Mouse (Mus musculus) MEL (cell line): ENCODE results near the gene Kctd17. TPM values are rescaled to one million over a fixed set of nuclear protein-coding genes. Genes with fewer than 3 reads are reported as not detected.

Source experiments
- DNase-seq: peaks from one replicate; pipeline ENCODE4 v3.0.0; 2011; ENCODE audit warnings: low read depth, low spot score
- H3K27ac ChIP-seq: 2 replicates; pipeline ENCODE4 v1.5.1; 2012; ENCODE audit warnings: low read depth, mild to moderate bottlenecking, control low read depth, low read length, moderate library complexity; ENCODE audit not compliant: control insufficient read depth
- H3K27me3 ChIP-seq, 2 experiments: fragments of 150-350 bp in 1 of 2; sonication (generic) in 1 of 2; 2 replicates each; pipeline ENCODE4 v1.6.1; 2012; ENCODE audit warnings: low read length in 2 of 2, mild to moderate bottlenecking in 2 of 2, improper control_type of control experiment in 1 of 2, moderate library complexity in 1 of 2; ENCODE audit not compliant: insufficient read depth in 2 of 2, control insufficient read depth in 1 of 2
- H3K36me3 ChIP-seq, 2 experiments: 2 replicates each; pipeline ENCODE4 v1.6.1; 2012 to 2014; ENCODE audit warnings: low read length in 2 of 2, improper control_type of control experiment in 1 of 2, inconsistent platforms in 1 of 2, mild to moderate bottlenecking in 1 of 2; ENCODE audit not compliant: insufficient read depth in 2 of 2, control insufficient read depth in 1 of 2
- H3K4me1 ChIP-seq, 2 experiments: fragments of 150-350 bp in 1 of 2; sonication (generic) in 1 of 2; 2 replicates each; pipeline ENCODE4 v1.6.1; 2012; ENCODE audit warnings: low read length in 2 of 2, improper control_type of control experiment in 1 of 2, mild to moderate bottlenecking in 1 of 2; ENCODE audit not compliant: insufficient read depth in 2 of 2, control insufficient read depth in 1 of 2
- H3K4me3 ChIP-seq, 2 experiments: fragments of 150-350 bp in 1 of 2; sonication (generic) in 1 of 2; 2 replicates each; pipeline ENCODE4 v1.5.1; 2012; ENCODE audit warnings: low read depth in 2 of 2, low read length in 2 of 2, mild to moderate bottlenecking in 2 of 2, moderate library complexity in 2 of 2, control low read depth in 1 of 2, improper control_type of control experiment in 1 of 2; ENCODE audit not compliant: control insufficient read depth in 1 of 2, insufficient read depth in 1 of 2
- H3K79me2 ChIP-seq: 2 replicates; pipeline ENCODE4 v1.6.1; 2012; ENCODE audit warnings: mild to moderate bottlenecking, low read length, moderate library complexity; ENCODE audit not compliant: control insufficient read depth, poor library complexity, insufficient read depth
- H3K9ac ChIP-seq: 2 replicates; pipeline ENCODE4 v1.6.1; 2012; ENCODE audit warnings: low read depth, mild to moderate bottlenecking, control low read depth, low read length, moderate library complexity; ENCODE audit not compliant: control insufficient read depth, poor library complexity, severe bottlenecking
- H3K9me3 ChIP-seq: fragments of 150-350 bp; sonication (generic); replicated peaks from 2 replicates; pipeline ENCODE4 v1.6.1; 2012; ENCODE audit warnings: mild to moderate bottlenecking, low read length, improper control_type of control experiment, moderate library complexity; ENCODE audit not compliant: insufficient read depth
- BHLHE40 ChIP-seq: IDR thresholded peaks from 2 replicates; pipeline ENCODE4 v1.6.1; 2012; ENCODE audit warnings: low read depth, mild to moderate bottlenecking, inconsistent platforms, low read length, improper control_type of control experiment, borderline replicate concordance
- CTCF ChIP-seq, 3 experiments: IDR thresholded peaks in 2 of 3; conservative IDR thresholded peaks in 1 of 3; 2 replicates each; pipeline ENCODE4 v1.5.1; 2011 to 2012; ENCODE audit warnings: low read length in 3 of 3, low read depth in 2 of 3, mild to moderate bottlenecking in 2 of 3, improper control_type of control experiment in 1 of 3, inconsistent platforms in 1 of 3, mixed read lengths in 1 of 3, moderate library complexity in 1 of 3; ENCODE audit not compliant: control insufficient read depth in 1 of 3, insufficient read depth in 1 of 3, poor library complexity in 1 of 3, severe bottlenecking in 1 of 3
- E2F4 ChIP-seq: IDR thresholded peaks from 2 replicates; pipeline ENCODE4 v1.6.1; 2011; ENCODE audit warnings: low read depth, low read length, improper control_type of control experiment, borderline replicate concordance
- ELF1 ChIP-seq: IDR thresholded peaks from 2 replicates; pipeline ENCODE4 v1.6.1; 2014; ENCODE audit warnings: low read depth, mild to moderate bottlenecking, inconsistent platforms, low read length, improper control_type of control experiment, moderate library complexity
- EP300 ChIP-seq, 2 experiments: IDR thresholded peaks; 2 replicates each; pipeline ENCODE4 v1.6.1; 2011; ENCODE audit warnings: improper control_type of control experiment in 2 of 2, low read length in 2 of 2, low read depth in 1 of 2, mild to moderate bottlenecking in 1 of 2
- ETS1 ChIP-seq: IDR thresholded peaks from 2 replicates; pipeline ENCODE4 v1.6.1; 2012; ENCODE audit warnings: low read depth, mild to moderate bottlenecking, inconsistent platforms, low read length, improper control_type of control experiment, moderate library complexity
- GABPA ChIP-seq: IDR thresholded peaks from 2 replicates; pipeline ENCODE4 v1.6.1; 2012; ENCODE audit warnings: low read depth, mild to moderate bottlenecking, inconsistent platforms, low read length, improper control_type of control experiment, moderate library complexity
- KAT2A ChIP-seq: conservative IDR thresholded peaks from 2 replicates; pipeline ENCODE4 v1.6.1; 2012; ENCODE audit warnings: low read depth, low read length, improper control_type of control experiment, inconsistent platforms
- MAFK ChIP-seq: IDR thresholded peaks from 2 replicates; pipeline ENCODE4 v1.6.1; 2011; ENCODE audit warnings: low read depth, mild to moderate bottlenecking, low read length, improper control_type of control experiment, borderline replicate concordance
- MEF2A ChIP-seq: IDR thresholded peaks from 2 replicates; pipeline ENCODE4 v1.6.1; 2014; ENCODE audit warnings: low read depth, mild to moderate bottlenecking, inconsistent platforms, low read length, improper control_type of control experiment; ENCODE audit not compliant: poor library complexity, insufficient replicate concordance, severe bottlenecking; ENCODE audit errors: extremely low read depth
- MXI1 ChIP-seq: IDR thresholded peaks from 2 replicates; pipeline ENCODE4 v1.6.1; 2011; ENCODE audit warnings: mild to moderate bottlenecking, low read depth, low read length, improper control_type of control experiment
- MYB ChIP-seq: IDR thresholded peaks from 2 replicates; pipeline ENCODE4 v1.6.1; 2011; ENCODE audit warnings: mild to moderate bottlenecking, low read depth, low read length, improper control_type of control experiment
- MYC ChIP-seq: IDR thresholded peaks from 2 replicates; pipeline ENCODE4 v1.6.1; 2011; ENCODE audit warnings: low read depth, mild to moderate bottlenecking, low read length, improper control_type of control experiment, moderate library complexity
- NELFE ChIP-seq: IDR thresholded peaks from 2 replicates; pipeline ENCODE4 v1.6.1; 2011; ENCODE audit warnings: low read depth, low read length, improper control_type of control experiment
- NRF1 ChIP-seq: IDR thresholded peaks from 2 replicates; pipeline ENCODE4 v1.6.1; 2014; ENCODE audit warnings: low read depth, mild to moderate bottlenecking, inconsistent platforms, low read length, improper control_type of control experiment, moderate library complexity; ENCODE audit not compliant: poor library complexity, insufficient read depth, severe bottlenecking
- POLR2A ChIP-seq, 2 experiments: IDR thresholded peaks; 2 replicates each; pipeline ENCODE4 v1.6.1; 2011 to 2012; ENCODE audit warnings: low read length in 2 of 2, mild to moderate bottlenecking in 2 of 2, control low read depth in 1 of 2, improper control_type of control experiment in 1 of 2, low read depth in 1 of 2, moderate library complexity in 1 of 2; ENCODE audit not compliant: control insufficient read depth in 1 of 2, insufficient read depth in 1 of 2, poor library complexity in 1 of 2
- RAD21 ChIP-seq: IDR thresholded peaks from 2 replicates; pipeline ENCODE4 v1.6.1; 2011; ENCODE audit warnings: mild to moderate bottlenecking, low read depth, low read length, improper control_type of control experiment
- TAL1 ChIP-seq: IDR thresholded peaks from 2 replicates; pipeline ENCODE4 v1.6.1; 2012; ENCODE audit warnings: mild to moderate bottlenecking, inconsistent platforms, low read length, moderate library complexity, mixed read lengths
- UBTF ChIP-seq: IDR thresholded peaks from 2 replicates; pipeline ENCODE4 v1.6.1; 2012; ENCODE audit warnings: low read depth, mild to moderate bottlenecking, inconsistent platforms, low read length, improper control_type of control experiment, moderate library complexity, borderline replicate concordance; ENCODE audit not compliant: insufficient read depth
- USF2 ChIP-seq, 2 experiments: IDR thresholded peaks; 2 replicates each; pipeline ENCODE4 v1.6.1; 2011 to 2012; ENCODE audit warnings: improper control_type of control experiment in 2 of 2, low read length in 2 of 2, borderline replicate concordance in 1 of 2, inconsistent platforms in 1 of 2, low read depth in 1 of 2, mild to moderate bottlenecking in 1 of 2; ENCODE audit not compliant: insufficient read depth in 1 of 2
- ZC3H11A ChIP-seq: IDR thresholded peaks from 2 replicates; pipeline ENCODE4 v1.6.1; 2012; ENCODE audit warnings: low read depth, mild to moderate bottlenecking, inconsistent platforms, low read length, improper control_type of control experiment
- ZNF384 ChIP-seq: IDR thresholded peaks from 2 replicates; pipeline ENCODE4 v1.6.1; 2012; ENCODE audit warnings: low read depth, mild to moderate bottlenecking, inconsistent platforms, low read length, improper control_type of control experiment
- polyA plus RNA-seq, 2 experiments: library from polyadenylated mRNA; stranded (reverse) in 1 of 2; unstranded in 1 of 2; fragments of >175 nt in 1 of 2; fragments of >200 nt in 1 of 2; gene quantifications; 2 replicates each; pipeline versions ENCODE4 v1.2.1 to v1.2.4; 2012; ENCODE audit warnings: low replicate concordance in 2 of 2, low read depth in 1 of 2; ENCODE audit not compliant: insufficient read length in 2 of 2, insufficient read depth in 1 of 2, missing spikeins in 1 of 2
- total RNA-seq: library from RNA; depleted of rRNA; stranded (reverse); fragments of 300-350 nt; gene quantifications from 2 replicates; pipeline ENCODE4 v1.2.3, GENCODE M21; 2012; rRNA removed

Gene Kctd17
- total RNA-seq (not detected in 2 replicates), polyA plus RNA-seq (not detected)

GRCm38 (mm10) chr15:78428391-78429138 lies at the start of gene Kctd17:
TSS of gene Kctd17 (plus strand) at chr15:78428564.
- DNase-seq = no peak
- Histone ChIP-seq H3K4me1 (no peaks in the 10 kb centered on the region), H3K27me3 (no peaks in the 10 kb centered on the region), H3K9me3 (no peaks in the 10 kb centered on the region), H3K79me2 (no peaks in the 10 kb centered on the region), H3K36me3 (no peaks in the 10 kb centered on the region), H3K9ac (no peak within 1 kb of the TSS), H3K27ac (no peak within 1 kb of the TSS), H3K4me3 (no peak within 1 kb of the TSS)
- TF ChIP-seq MYB = no peak
- no peak for TF ChIP-seq NRF1
- no peak for TF ChIP-seq RAD21
- TF ChIP-seq ETS1 = no peak
- no peak for TF ChIP-seq TAL1
- no peak for TF ChIP-seq EP300 (IDR thresholded peaks at IDR 0.05; ENCODE audit: low read depth in 1 of 2, low read length in 2 of 2)
- TF ChIP-seq UBTF = no peak
- TF ChIP-seq NELFE = no peak

- Histone ChIP-seq H3K9me3 (no peaks in the 10 kb centered on the region), H3K27ac (no peak overlapping the region), H3K9ac (no peak overlapping the region), H3K36me3 (peaks cover 0 to 6% of the 10 kb centered on the region in 2 experiments; a peak in 2 of 4 replicates), H3K4me3 (no peak overlapping the region), H3K4me1 (peaks cover 0 to 30% of the 10 kb centered on the region in 2 experiments; a peak in 3 of 4 replicates), H3K79me2 (no peaks in the 10 kb centered on the region; the same call in 1 of the 2 replicates)
- DNase-seq = no peak
- TF ChIP-seq E2F4 (no peak), MXI1 (no peak), ELF1 (no peak), MAFK (no peak)
- TF ChIP-seq, all 39 proteins: peak for 0
- no peaks in the 10 kb centered on the region for H3K27me3 ChIP-seq
These were observed 48.2 kb upstream of the Kctd17 start for GRCm38 (mm10) chr15:78380208-78380607.

DNA sequence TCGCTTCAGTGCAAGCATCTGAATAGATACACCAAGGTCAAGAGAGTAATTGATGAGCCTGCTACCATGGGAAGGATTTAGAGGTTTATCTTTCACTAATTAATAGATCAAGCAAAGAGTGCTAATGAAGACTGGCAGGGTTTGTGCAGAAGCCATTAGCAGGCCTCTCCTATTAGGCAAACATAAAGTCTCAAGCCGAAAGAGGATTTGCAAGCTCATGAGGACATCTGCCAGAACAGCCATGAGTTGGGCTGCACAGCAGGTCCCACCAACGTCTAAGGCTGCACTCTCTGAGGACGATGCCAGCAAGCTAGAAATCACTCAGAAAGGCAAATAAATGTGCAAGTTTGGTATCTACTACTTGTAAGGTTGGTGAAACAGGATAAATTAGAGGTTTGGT lies 47.6 kb upstream of the Kctd17 start:
- Histone ChIP-seq H3K79me2 (no peaks in the 10 kb centered on the region; the same call in 1 of the 2 replicates), H3K27me3 (no peaks in the 10 kb centered on the region), H3K9ac (no peak overlapping the region), H3K4me3 (no peak overlapping the region), H3K9me3 (no peaks in the 10 kb centered on the region), H3K4me1 (peaks cover 0 to 30% of the 10 kb centered on the region in 2 experiments; a peak in 3 of 4 replicates), H3K36me3 (peaks cover 0 to 6% of the 10 kb centered on the region in 2 experiments; a peak in 2 of 4 replicates), H3K27ac (no peak overlapping the region)
- no peak for DNase-seq
- TF ChIP-seq UBTF = no peak
- no peak for TF ChIP-seq POLR2A (IDR thresholded peaks at IDR 0.05; ENCODE audit: control insufficient read depth in 1 of 2, insufficient read depth in 1 of 2, low read depth in 1 of 2, low read length in 2 of 2, poor library complexity in 1 of 2)
- TF ChIP-seq KAT2A = no peak
- TF ChIP-seq BHLHE40 = no peak
- TF ChIP-seq ZC3H11A = no peak
- no peak for TF ChIP-seq MEF2A
- no peak for TF ChIP-seq MYC
- TF ChIP-seq CTCF (IDR thresholded peaks at IDR 0.05 in 2 of 3, conservative IDR thresholded peaks at IDR 0.05 in 1 of 3; ENCODE audit: control insufficient read depth in 1 of 3, insufficient read depth in 1 of 3, low read depth in 2 of 3, low read length in 3 of 3, poor library complexity in 1 of 3, severe bottlenecking in 1 of 3) = no peak
- TF ChIP-seq USF2 (IDR thresholded peaks at IDR 0.05; ENCODE audit: borderline replicate concordance in 1 of 2, insufficient read depth in 1 of 2, low read depth in 1 of 2, low read length in 2 of 2) = no peak
- no peak for TF ChIP-seq NELFE
- no peak for TF ChIP-seq NRF1
- TF ChIP-seq ZNF384 = no peak
- no peak for TF ChIP-seq GABPA
- TF ChIP-seq E2F4 = no peak
